ENCODE assay signal across 22 mouse cellular contexts in genomic region chr2:167694963-167695362, GRCm38 (mm10). TPM values are rescaled to one million over a fixed set of nuclear protein-coding genes. Genes with fewer than 3 reads are reported as not detected.
DNase-seq lines count a peak whose midpoint lies in the region; ATAC-seq and TF ChIP-seq lines count a peak whose summit lies in the region.
"Had no signal": no experiment of that assay in that cellular context is flagged by ENCODE, and none has a peak within 500 bp of the region (broad histone marks: within the 10 kb centered on the region; RNA-seq: fewer than 3 reads in every experiment).

No protein-coding gene starts in this region.

- peaks cover 6% of the 10 kb centered on the region; the same call in 1 of the 2 replicates for H3K36me3 ChIP-seq in intestine, postnatal 0 days (ENCODE audit: control insufficient read depth, insufficient read depth)
- peaks cover 4% of the 10 kb centered on the region; the same call in 1 of the 2 replicates for H3K36me3 ChIP-seq in intestine, embryonic 16.5 days (ENCODE audit: control insufficient read depth, insufficient read depth, low read length)
- H3K36me3 ChIP-seq in stomach, embryonic 16.5 days (ENCODE audit: control insufficient read depth, insufficient read depth, low read length), result no peaks in the 10 kb centered on the region
- H3K36me3 ChIP-seq in stomach, postnatal 0 days (ENCODE audit: control insufficient read depth, insufficient read depth, low read length), result no peaks in the 10 kb centered on the region
- no peaks in the 10 kb centered on the region for H3K36me3 ChIP-seq in forebrain, postnatal 0 days (ENCODE audit: insufficient read depth)
- H3K36me3 ChIP-seq: embryonic facial prominence, embryonic 15.5 days; forebrain, embryonic 10.5 days; forebrain, embryonic 12.5 days had no signal

- 94% methylated on average over 7 of the region's 7 CpGs for WGBS in intestine, postnatal 0 days
- 94% methylated on average over 7 of the region's 7 CpGs for WGBS in intestine, embryonic 16.5 days
- WGBS in stomach, embryonic 16.5 days, result 94% methylated on average over 7 of the region's 7 CpGs
- 96% methylated on average over 7 of the region's 7 CpGs for WGBS in stomach, postnatal 0 days
- WGBS in forebrain, postnatal 0 days, result 95% methylated on average over 7 of the region's 7 CpGs

- H3K27ac ChIP-seq in intestine, postnatal 0 days (ENCODE audit: low read depth, low read length), result peak overlapping the region; percentile 68; the same call in 1 of the 2 replicates
- H3K27ac ChIP-seq in intestine, embryonic 16.5 days (ENCODE audit: low read length), result no peak overlapping the region
- H3K27ac ChIP-seq in stomach, embryonic 16.5 days (ENCODE audit: low read length), result peak overlapping the region; percentile 32; the same call in 1 of the 2 replicates
- no peak overlapping the region; the same call in 1 of the 2 replicates for H3K27ac ChIP-seq in stomach, postnatal 0 days (replicated peaks)
- H3K27ac ChIP-seq in brown adipose tissue, adult 24 weeks (replicated peaks; ENCODE audit: low read depth, low read length), result peak overlapping the region; percentile 81
- H3K27ac ChIP-seq in forebrain, postnatal 0 days (ENCODE audit: low read depth, low read length), result no peak overlapping the region
- H3K27ac ChIP-seq: embryonic facial prominence, embryonic 13.5 days; embryonic facial prominence, embryonic 15.5 days; forebrain, embryonic 10.5 days; forebrain, embryonic 12.5 days had no signal

- no peak for TF ChIP-seq CTCF in intestine, postnatal 0 days (IDR thresholded peaks at IDR 0.05; ENCODE audit: low read depth)
- TF ChIP-seq CTCF in stomach, postnatal 0 days (IDR thresholded peaks at IDR 0.05; ENCODE audit: low read depth), result no peak
- TF ChIP-seq CTCF in forebrain, postnatal 0 days (IDR thresholded peaks at IDR 0.05; ENCODE audit: low read depth), result no peak

- no peak for TF ChIP-seq EP300 in stomach, postnatal 0 days (optimal IDR thresholded peaks at IDR 0.05)

- H3K9me3 ChIP-seq in intestine, postnatal 0 days (ENCODE audit: control insufficient read depth), result no peaks in the 10 kb centered on the region
- no peaks in the 10 kb centered on the region; the same call in 1 of the 2 replicates for H3K9me3 ChIP-seq in intestine, embryonic 16.5 days (ENCODE audit: control insufficient read depth, low read length)
- H3K9me3 ChIP-seq in stomach, embryonic 16.5 days (replicated peaks; ENCODE audit: control insufficient read depth, low read length), result no peaks in the 10 kb centered on the region
- no peaks in the 10 kb centered on the region for H3K9me3 ChIP-seq in stomach, postnatal 0 days (ENCODE audit: control insufficient read depth, low read length)
- H3K9me3 ChIP-seq in forebrain, postnatal 0 days (ENCODE audit: low read length), result no peaks in the 10 kb centered on the region
- H3K9me3 ChIP-seq: embryonic facial prominence, embryonic 13.5 days; embryonic facial prominence, embryonic 15.5 days had no signal

- no peak for DNase-seq in stomach, postnatal 0 days (ENCODE audit: low spot score)
- DNase-seq in forebrain, postnatal 0 days, result no peak
- no peak for DNase-seq in lung, adult 18-20 months
- DNase-seq: adrenal gland, adult 8-10 months; cerebellum, adult 11 months; cerebellum, adult 18-20 months; cerebellum, adult 8-10 months; cerebellum, adult 9-11 months; cerebellum, postnatal 36 days; embryo, embryonic 11 days had no signal

- no peak overlapping the region for H3K4me3 ChIP-seq in intestine, postnatal 0 days (ENCODE audit: low read depth, low read length)
- H3K4me3 ChIP-seq in intestine, embryonic 16.5 days (ENCODE audit: low read length), result no peak overlapping the region
- H3K4me3 ChIP-seq in stomach, embryonic 16.5 days (replicated peaks; ENCODE audit: low read length), result no peak overlapping the region
- no peak overlapping the region for H3K4me3 ChIP-seq in stomach, postnatal 0 days (ENCODE audit: low read depth, low read length)
- no peak overlapping the region for H3K4me3 ChIP-seq in brown adipose tissue, adult 24 weeks (ENCODE audit: insufficient read depth, low read depth, low read length)
- H3K4me3 ChIP-seq in forebrain, postnatal 0 days (ENCODE audit: low read depth, low read length), result no peak overlapping the region
- H3K4me3 ChIP-seq: embryonic facial prominence, embryonic 13.5 days; embryonic facial prominence, embryonic 15.5 days; erythroblast, embryonic 14.5 days; forebrain, embryonic 10.5 days; forebrain, embryonic 12.5 days had no signal

- no peak overlapping the region for H3K9ac ChIP-seq in intestine, postnatal 0 days (ENCODE audit: low read depth, low read length)
- no peak overlapping the region for H3K9ac ChIP-seq in intestine, embryonic 16.5 days (ENCODE audit: low read depth, low read length)
- H3K9ac ChIP-seq in stomach, embryonic 16.5 days (ENCODE audit: low read length), result no peak overlapping the region
- H3K9ac ChIP-seq in stomach, postnatal 0 days (ENCODE audit: low read length), result no peak overlapping the region
- H3K9ac ChIP-seq in forebrain, postnatal 0 days, result no peak overlapping the region
- H3K9ac ChIP-seq: embryonic facial prominence, embryonic 13.5 days; embryonic facial prominence, embryonic 15.5 days; forebrain, embryonic 12.5 days had no signal

- no peak for ATAC-seq in intestine, postnatal 0 days
- ATAC-seq in intestine, embryonic 16.5 days, result no peak
- no peak for ATAC-seq in stomach, embryonic 16.5 days (ENCODE audit: insufficient read depth, low FRiP score)
- ATAC-seq in stomach, postnatal 0 days (ENCODE audit: low FRiP score, low TSS enrichment), result no peak
- no peak for ATAC-seq in forebrain, postnatal 0 days
- ATAC-seq: forebrain, embryonic 14.5 days; forebrain, embryonic 16.5 days had no signal

- H3K4me2 ChIP-seq in intestine, postnatal 0 days (replicated peaks; ENCODE audit: low read depth), result no peak overlapping the region
- no peak overlapping the region for H3K4me2 ChIP-seq in intestine, embryonic 16.5 days (ENCODE audit: low read depth, low read length)
- H3K4me2 ChIP-seq in stomach, embryonic 16.5 days (ENCODE audit: low read depth, low read length), result no peak overlapping the region
- no peak overlapping the region for H3K4me2 ChIP-seq in stomach, postnatal 0 days (replicated peaks; ENCODE audit: low read depth)
- H3K4me2 ChIP-seq in forebrain, postnatal 0 days (ENCODE audit: low read depth), result no peak overlapping the region
- H3K4me2 ChIP-seq: embryonic facial prominence, embryonic 13.5 days; embryonic facial prominence, embryonic 15.5 days; forebrain, embryonic 12.5 days had no signal

- 0 out of 2 replicates have a peak, but pooled peaks cover 6% of the 10 kb centered on the region for H3K4me1 ChIP-seq in intestine, postnatal 0 days (replicated peaks; ENCODE audit: control insufficient read depth, insufficient read depth, low read length)
- peaks cover 34% of the 10 kb centered on the region for H3K4me1 ChIP-seq in intestine, embryonic 16.5 days (ENCODE audit: control insufficient read depth, insufficient read depth, low read length)
- H3K4me1 ChIP-seq in stomach, embryonic 16.5 days (ENCODE audit: control insufficient read depth, insufficient read depth, low read length), result peaks cover 16% of the 10 kb centered on the region
- no peaks in the 10 kb centered on the region for H3K4me1 ChIP-seq in stomach, postnatal 0 days (replicated peaks; ENCODE audit: control insufficient read depth, insufficient read depth)
- H3K4me1 ChIP-seq in brown adipose tissue, adult 24 weeks (ENCODE audit: control insufficient read depth, insufficient read depth, insufficient read length, low read length), result peaks cover 39% of the 10 kb centered on the region
- no peaks in the 10 kb centered on the region for H3K4me1 ChIP-seq in forebrain, postnatal 0 days (ENCODE audit: insufficient read depth)

- H3K27me3 ChIP-seq in intestine, postnatal 0 days (replicated peaks; ENCODE audit: control insufficient read depth, insufficient read depth, low read length), result no peaks in the 10 kb centered on the region
- no peaks in the 10 kb centered on the region for H3K27me3 ChIP-seq in intestine, embryonic 16.5 days (replicated peaks; ENCODE audit: control insufficient read depth, insufficient read depth, low read length)
- no peaks in the 10 kb centered on the region for H3K27me3 ChIP-seq in stomach, embryonic 16.5 days (ENCODE audit: control insufficient read depth, insufficient read depth, low read length)
- H3K27me3 ChIP-seq in stomach, postnatal 0 days (ENCODE audit: control insufficient read depth, insufficient read depth, low read length), result no peaks in the 10 kb centered on the region
- H3K27me3 ChIP-seq in forebrain, postnatal 0 days (ENCODE audit: insufficient read depth, low read length), result peaks cover 15% of the 10 kb centered on the region
- H3K27me3 ChIP-seq: embryonic facial prominence, embryonic 15.5 days had no signal

RNA-seq across cellular contexts. Expression of gene Tmem189, which starts 5.3 kb away (rescaled TPM):
- polyA plus RNA-seq in intestine, postnatal 0 days (2015; fragmentation: Nextera tagmentation; extraction: Ambion mirVana), result 25.0 and 26.8 TPM in 2 replicates
- polyA plus RNA-seq in intestine, embryonic 16.5 days (2015; fragmentation: Nextera tagmentation; extraction: Ambion mirVana), result 28.6 and 33.7 TPM in 2 replicates
- polyA plus RNA-seq in stomach, embryonic 16.5 days (2015; fragmentation: Nextera tagmentation; extraction: Ambion mirVana), result 35.7 and 36.8 TPM in 2 replicates
- 74.6 and 85.7 TPM in 2 replicates for polyA plus RNA-seq in stomach, postnatal 0 days (2015; fragmentation: Nextera tagmentation; extraction: Ambion mirVana)
- 12.7 and 19.3 TPM in 2 replicates for polyA plus RNA-seq in brown adipose tissue, adult 24 weeks (2012; ENCODE audit: insufficient read depth, insufficient read length, missing spikeins)
- total RNA-seq in forebrain, postnatal 0 days (2014; rRNA removed), result 37.7 and 39.5 TPM in 2 replicates
- 33.7 and 38.4 TPM in 2 replicates for polyA plus RNA-seq in forebrain, postnatal 0 days (2015; fragmentation: Nextera tagmentation; extraction: Ambion mirVana)

RNA-seq across cellular contexts. Expression of gene Cebpb, which starts 6.2 kb away (rescaled TPM):
- polyA plus RNA-seq in intestine, postnatal 0 days (2015; fragmentation: Nextera tagmentation; extraction: Ambion mirVana), result 49.8 and 52.6 TPM in 2 replicates
- polyA plus RNA-seq in intestine, embryonic 16.5 days (2015; fragmentation: Nextera tagmentation; extraction: Ambion mirVana), result 0.65 and 0.93 TPM in 2 replicates
- 0.69 and 0.92 TPM in 2 replicates for polyA plus RNA-seq in stomach, embryonic 16.5 days (2015; fragmentation: Nextera tagmentation; extraction: Ambion mirVana)
- 55.0 and 60.2 TPM in 2 replicates for polyA plus RNA-seq in stomach, postnatal 0 days (2015; fragmentation: Nextera tagmentation; extraction: Ambion mirVana)
- polyA plus RNA-seq in brown adipose tissue, adult 24 weeks (2012; ENCODE audit: insufficient read depth, insufficient read length, missing spikeins), result 226 and 227 TPM in 2 replicates
- total RNA-seq in forebrain, postnatal 0 days (2014; rRNA removed), result 4.2 and 5.7 TPM in 2 replicates
- 4.3 and 4.5 TPM in 2 replicates for polyA plus RNA-seq in forebrain, postnatal 0 days (2015; fragmentation: Nextera tagmentation; extraction: Ambion mirVana)

RNA-seq across cellular contexts. Expression of gene Gm20431, which starts 33.7 kb away (rescaled TPM):
- 8.8 and 10.0 TPM in 2 replicates for polyA plus RNA-seq in intestine, postnatal 0 days (2015; fragmentation: Nextera tagmentation; extraction: Ambion mirVana)
- polyA plus RNA-seq in intestine, embryonic 16.5 days (2015; fragmentation: Nextera tagmentation; extraction: Ambion mirVana), result 2.0 and 3.2 TPM in 2 replicates
- polyA plus RNA-seq in stomach, embryonic 16.5 days (2015; fragmentation: Nextera tagmentation; extraction: Ambion mirVana), result 9.2 TPM in 1 of 2 replicates, not detected in the other
- polyA plus RNA-seq in stomach, postnatal 0 days (2015; fragmentation: Nextera tagmentation; extraction: Ambion mirVana), result 13.4 and 14.1 TPM in 2 replicates
- polyA plus RNA-seq in brown adipose tissue, adult 24 weeks (2012; ENCODE audit: insufficient read depth, insufficient read length, missing spikeins), result 1.3 TPM in 1 of 2 replicates, not detected in the other
- not detected in 2 replicates for total RNA-seq in forebrain, postnatal 0 days (2014; rRNA removed)
- polyA plus RNA-seq in forebrain, postnatal 0 days (2015; fragmentation: Nextera tagmentation; extraction: Ambion mirVana), result 7.5 and 9.7 TPM in 2 replicates
- total RNA-seq: common myeloid progenitor, adult 5-6 weeks had no signal
- polyA plus RNA-seq: erythroblast, embryonic 14.5 days had no signal

Comparison
In these comparisons a context has a peak if more than half of its experiments do, and no peak if none do; other contexts are left out.
1. H3K27ac ChIP-seq: peak in intestine, postnatal 0 days (single experiment), stomach, embryonic 16.5 days (single experiment) and brown adipose tissue, adult 24 weeks (single experiment); none in intestine, embryonic 16.5 days (single experiment), stomach, postnatal 0 days (single experiment) and forebrain, postnatal 0 days (single experiment).